Mouse (Mus musculus) gastrocnemius, adult 2 months (tissue): Measurements from ENCODE around the gene Myo10. TPM values are rescaled to one million over a fixed set of nuclear protein-coding genes. Genes with fewer than 3 reads are reported as not detected.

ENCODE experiments used
- DNase-seq: peaks from one replicate; pipeline ENCODE4 v3.0.0; 2022
- H3K27ac ChIP-seq: fragments of 200-600 bp; 2 replicates; pipeline ENCODE4 v1.8.1; 2022; ENCODE audit warnings: mild to moderate bottlenecking
- H3K4me3 ChIP-seq: fragments of 200-600 bp; 2 replicates; pipeline ENCODE4 v1.8.1; 2022; ENCODE audit warnings: mild to moderate bottlenecking, moderate library complexity
- CTCF ChIP-seq: fragments of 200-600 bp; IDR thresholded peaks from 2 replicates; pipeline ENCODE4 v1.8.1; 2022; ENCODE audit warnings: antibody characterized with exemption, mild to moderate bottlenecking, moderate library complexity
- intact Hi-C: fragments of 180-260 bp; cut with DNase I; formaldehyde crosslinking; loops from one replicate; pipeline ENCODE4 v1.15.1; 2025
- total RNA-seq, 2 experiments: library from RNA; stranded (reverse); gene quantifications; 2 replicates each; pipeline ENCODE4 v1.2.3; 2021

The Myo10 gene
- total RNA-seq, 2 experiments from 2014 or later, result 56.1 to 62.0 TPM

DNA sequence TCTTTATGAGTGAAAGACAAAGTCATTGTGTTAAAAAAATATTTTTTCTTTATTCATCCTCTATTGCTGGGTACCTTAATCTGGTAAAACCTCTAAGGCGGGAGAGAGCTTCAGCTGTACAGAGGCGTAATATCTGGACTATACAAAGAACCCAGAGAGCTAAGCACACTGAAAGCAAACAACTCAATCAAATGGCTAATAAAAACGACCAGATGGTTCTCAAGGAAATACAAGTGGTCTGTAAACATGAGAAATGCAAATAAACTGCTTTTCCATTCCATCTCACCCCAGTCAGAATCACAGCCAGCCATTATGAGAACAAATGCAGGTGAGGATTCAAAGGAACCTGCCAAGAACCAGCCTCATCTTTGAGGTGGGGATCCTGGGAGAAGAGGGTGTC, 192.2 kb downstream of the Myo10 start:
- TF ChIP-seq CTCF, result no peak
- intact Hi-C loops, result no loop called here
- H3K27ac ChIP-seq, result no peak overlapping the region
- no peak overlapping the region for H3K4me3 ChIP-seq
- no peak for DNase-seq

- intact Hi-C loops, result no loop called here
- DNase-seq, result no peak
- Histone ChIP-seq H3K4me3 (no peak overlapping the region), H3K27ac (no peak overlapping the region)
- TF ChIP-seq CTCF, result no peak
Measured at GRCm38 (mm10) chr15:25817191-25817590, 194.9 kb downstream of the Myo10 start.

GRCm38 (mm10) chr15:25821981-25822380, 199.7 kb downstream of the Myo10 start:
- intact Hi-C loops, result no loop called here
- no peak for TF ChIP-seq CTCF
- DNase-seq, result no peak
- Histone ChIP-seq H3K27ac (no peak overlapping the region), H3K4me3 (no peak overlapping the region)

- Histone ChIP-seq H3K4me3 (no peak overlapping the region), H3K27ac (no peak overlapping the region)
- DNase-seq, result no peak
- no peak for TF ChIP-seq CTCF
- intact Hi-C loops, result no loop called here
Measured at GRCm38 (mm10) chr15:25822656-25823055, 200.3 kb downstream of the Myo10 start.

GRCm38 (mm10) chr15:25826531-25826961, 204.2 kb downstream of the Myo10 start:
- no peak for TF ChIP-seq CTCF
- Histone ChIP-seq H3K27ac (no peak overlapping the region), H3K4me3 (no peak overlapping the region)
- no peak for DNase-seq
- intact Hi-C loops, result no loop called here

DNA sequence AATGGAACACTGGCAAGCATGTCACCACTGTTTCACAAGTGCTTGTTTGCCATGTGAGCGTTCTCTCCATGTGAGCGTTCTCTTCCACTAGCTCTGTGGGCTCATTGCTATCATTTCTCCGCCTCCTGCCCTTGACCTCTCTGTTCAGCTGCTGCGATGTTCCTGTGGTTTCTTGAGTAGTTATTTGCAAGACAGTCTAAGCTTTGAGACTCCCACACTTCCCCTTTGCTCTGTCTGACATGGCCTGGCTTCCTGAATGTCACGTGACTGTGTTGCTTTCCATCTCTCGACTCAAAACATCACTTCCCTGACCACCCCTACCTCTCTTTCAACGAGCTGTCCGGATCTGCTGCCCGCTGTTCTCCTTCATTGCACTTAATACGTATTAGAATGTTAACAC, 206.1 kb downstream of the Myo10 start:
- TF ChIP-seq CTCF, result no peak
- Histone ChIP-seq H3K27ac (no peak overlapping the region), H3K4me3 (no peak overlapping the region)
- DNase-seq, result no peak
- intact Hi-C loops, result no loop called here

DNA sequence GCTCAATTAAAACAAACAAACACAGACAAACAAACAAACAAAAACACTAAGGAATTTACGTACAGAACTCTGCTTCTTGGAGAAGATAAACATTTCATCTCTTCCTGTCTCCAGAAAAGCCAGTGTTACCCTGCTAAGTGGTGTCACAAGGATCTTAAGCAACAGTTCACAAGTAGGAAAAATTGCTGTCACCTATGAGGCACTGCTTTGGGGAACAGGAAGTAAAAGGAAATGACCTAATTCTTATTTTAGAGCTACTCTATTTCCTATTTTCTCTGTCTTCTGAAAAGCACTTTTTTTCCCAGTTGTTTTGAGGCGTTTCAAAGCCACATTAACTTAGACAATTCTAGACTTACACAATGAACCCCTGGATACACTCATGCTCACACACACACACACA, 208.1 kb downstream of the Myo10 start:
- Histone ChIP-seq H3K27ac (no peak overlapping the region), H3K4me3 (no peak overlapping the region)
- no peak for DNase-seq
- TF ChIP-seq CTCF, result no peak
- intact Hi-C loops, result no loop called here

DNA sequence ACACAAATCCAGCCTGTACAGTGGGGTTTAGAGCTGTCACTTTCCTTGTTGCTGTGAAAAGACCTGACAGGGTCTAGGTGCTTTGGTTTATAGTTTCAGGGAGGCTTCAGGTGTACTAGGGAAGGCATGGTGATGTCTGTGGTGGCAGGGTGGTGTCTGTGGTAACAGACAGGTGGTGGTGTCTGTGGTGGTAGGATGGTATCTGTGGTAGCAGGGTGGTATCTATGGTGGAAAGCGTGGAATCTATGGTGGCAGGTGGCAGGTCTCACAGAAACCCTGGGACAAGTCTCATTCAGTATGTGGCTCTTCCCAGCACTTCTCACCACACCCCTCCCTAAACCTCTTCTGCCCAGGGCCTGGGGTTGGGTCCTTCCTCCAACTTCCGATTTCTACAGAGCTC, 212.0 kb downstream of the Myo10 start:
- intact Hi-C loops, result no loop called here
- no peak for TF ChIP-seq CTCF
- no peak overlapping the region for H3K4me3 ChIP-seq
- DNase-seq, result no peak
- H3K27ac ChIP-seq, result no peak overlapping the region

GRCm38 (mm10) chr15:25834920-25835674, 212.8 kb downstream of the Myo10 start:
- H3K4me3 ChIP-seq, result no peak overlapping the region
- intact Hi-C loops, result no loop called here
- TF ChIP-seq CTCF, result no peak
- H3K27ac ChIP-seq, result no peak overlapping the region
- no peak for DNase-seq

- TF ChIP-seq CTCF, result no peak
- intact Hi-C loops, result no loop called here
- no peak for DNase-seq
- H3K27ac ChIP-seq, result peak overlapping the region; percentile 77
- H3K4me3 ChIP-seq, result peak overlapping the region; percentile 92
Measured at GRCm38 (mm10) chr15:25842462-25843085, 220.2 kb downstream of the Myo10 start.

GRCm38 (mm10) chr15:25843086-25843991, 221.0 kb downstream of the Myo10 start, which contains the start of gene Retreg1:
TSS of gene Retreg1 (plus strand) at chr15:25843180.
- peak; percentile 89 for DNase-seq
- H3K27ac ChIP-seq, result peak within 1 kb of the TSS; percentile 77
- H3K4me3 ChIP-seq, result peak within 1 kb of the TSS; percentile 92
- intact Hi-C loops, result no loop called here
- peak; percentile 54 for TF ChIP-seq CTCF

- TF ChIP-seq CTCF, result no peak
- intact Hi-C loops, result no loop called here
- DNase-seq, result no peak
- Histone ChIP-seq H3K27ac (no peak overlapping the region), H3K4me3 (peak overlapping the region; percentile 92)
Measured at GRCm38 (mm10) chr15:25844013-25844570, 221.8 kb downstream of the Myo10 start.
